Mouse (Mus musculus): ENCODE measurements around the gene Rpl22l1.
"Not testable (repeated sequence)": the region's sequence is repeated elsewhere in the genome, so short reads cannot be mapped to it uniquely, and the experiment has no call there.

The Rpl22l1 gene

GRCm38 (mm10) chr3:28829454-28829853 lies 24.2 kb downstream of the Rpl22l1 start:
- ATAC-seq (ENCODE audit: insufficient number of reproducible peaks, low FRiP score, low TSS enrichment) = no peak

DNA sequence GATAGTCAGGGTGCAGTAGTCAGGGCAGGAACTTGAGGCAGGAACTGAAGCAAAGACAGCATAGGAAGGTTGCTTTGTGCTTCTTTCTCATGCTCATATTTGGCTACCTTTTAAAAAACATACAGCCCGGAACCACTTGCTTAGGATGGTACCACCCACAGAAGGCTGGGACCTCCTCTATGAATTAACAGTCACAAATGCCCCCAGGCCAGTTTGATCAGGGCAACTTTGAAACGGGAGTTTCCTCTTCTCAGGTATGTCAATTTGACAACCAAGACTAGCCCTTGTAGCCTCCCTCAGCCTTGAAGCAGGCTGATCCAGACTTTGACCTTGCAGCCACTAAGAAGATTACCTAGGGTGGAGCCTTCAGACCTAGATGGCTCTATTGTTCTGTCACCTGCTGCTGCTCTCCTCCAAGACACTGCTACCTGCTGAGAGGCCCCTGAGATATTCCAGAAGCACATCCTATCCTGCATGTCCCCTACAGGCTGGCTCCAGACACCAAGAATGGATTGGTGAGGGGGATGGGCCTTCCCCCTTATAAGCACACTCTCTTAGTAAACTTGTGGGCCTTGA lies 31.6 kb downstream of the Rpl22l1 start:
- ATAC-seq (ENCODE audit: insufficient number of reproducible peaks, low FRiP score, low TSS enrichment) = no peak

DNA sequence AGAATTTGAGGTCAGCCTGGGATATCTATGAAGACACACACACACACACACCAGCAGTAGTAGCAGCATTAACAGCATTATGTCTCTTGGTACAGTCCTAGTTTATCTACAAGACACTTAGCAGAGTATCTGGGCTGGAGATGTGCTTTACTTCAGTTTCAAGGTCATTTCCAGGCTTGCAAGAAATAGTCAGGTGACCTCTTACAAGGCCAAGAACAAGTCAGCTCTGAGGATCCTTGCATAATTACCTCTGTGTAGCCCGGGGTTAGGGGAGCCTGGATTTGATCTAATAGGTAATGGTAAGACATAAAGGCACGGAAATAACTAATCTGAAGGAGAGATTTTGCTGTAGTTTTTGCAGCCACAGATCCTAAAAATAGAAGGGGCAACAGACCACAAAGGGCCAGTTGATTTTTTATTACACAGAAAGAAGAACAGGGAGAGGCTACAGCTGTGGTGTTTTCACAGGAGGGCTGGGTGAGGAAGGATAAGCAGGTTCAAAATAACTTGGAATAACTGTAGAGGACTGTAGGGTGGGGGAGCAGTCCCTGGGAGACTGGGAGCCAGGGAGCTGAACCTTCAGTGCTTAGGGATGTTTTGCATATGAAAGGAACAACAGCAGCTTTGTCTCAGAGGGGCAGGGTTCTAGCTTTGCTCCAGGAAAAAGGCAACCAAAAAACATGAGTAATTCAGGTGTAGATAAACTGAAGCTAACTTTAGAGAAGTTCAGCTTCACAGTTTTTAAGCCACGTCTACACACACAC lies 36.8 kb downstream of the Rpl22l1 start:
- ATAC-seq (ENCODE audit: insufficient number of reproducible peaks, low FRiP score, low TSS enrichment) = no peak

DNA sequence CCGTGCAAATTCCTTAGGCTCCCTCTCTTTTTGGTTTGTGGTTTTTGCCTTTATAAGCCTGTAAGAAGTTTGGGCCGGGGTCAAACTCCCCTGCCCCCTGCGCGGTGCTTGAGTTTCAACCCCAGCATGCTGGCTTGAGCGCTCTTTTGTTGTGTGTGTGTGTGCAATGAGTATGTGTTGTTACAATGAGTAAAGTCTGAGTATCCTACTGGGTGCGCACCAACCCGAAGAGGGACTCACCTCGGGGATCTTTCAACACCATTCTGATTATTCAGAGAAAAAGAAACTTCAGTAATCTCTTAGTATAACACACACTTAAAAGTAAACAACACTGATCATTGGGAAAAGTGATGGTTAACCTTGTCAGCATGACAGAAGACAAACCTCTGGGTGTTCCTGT lies 38.0 kb downstream of the Rpl22l1 start:
- ATAC-seq (ENCODE audit: insufficient number of reproducible peaks, low FRiP score, low TSS enrichment) = no peak

GRCm38 (mm10) chr3:28847115-28847514 lies 41.9 kb downstream of the Rpl22l1 start:
- ATAC-seq (ENCODE audit: insufficient number of reproducible peaks, low FRiP score, low TSS enrichment) = no peak

DNA sequence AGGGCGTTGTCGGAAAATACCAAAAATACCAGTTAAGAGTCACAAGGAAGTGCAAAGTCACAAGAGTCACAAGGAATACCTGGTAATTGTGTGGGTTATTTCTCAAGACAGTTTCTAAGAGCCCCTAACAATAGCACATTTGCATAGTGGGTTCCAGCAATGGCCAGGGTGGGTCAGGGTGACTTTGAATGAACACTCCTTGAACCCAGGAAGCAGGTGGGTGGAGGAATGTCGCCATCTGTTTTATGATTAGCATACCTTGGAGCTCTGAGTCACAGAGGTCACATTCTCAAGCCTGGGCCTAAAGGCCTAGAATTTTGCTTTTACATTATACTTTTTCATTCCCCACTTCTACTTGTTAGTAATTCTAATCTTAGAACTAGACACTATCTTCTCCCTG lies 46.9 kb downstream of the Rpl22l1 start:
- ATAC-seq (ENCODE audit: insufficient number of reproducible peaks, low FRiP score, low TSS enrichment) = not testable (repeated sequence)

All from cerebellum, adult (tissue).